Mouse (Mus musculus): ENCODE measurements at regions not wholly inside any gene's neighbourhood (a gene's known extent, or its start where the extent isn't known, plus 50 kb on each side); places are given as distances from the start of the nearest gene placed in this dataset.

- TF ChIP-seq CTCF (IDR thresholded peaks at IDR 0.05; ENCODE audit: low read depth, low read length), result no peak
- TF ChIP-seq POLR2A (IDR thresholded peaks at IDR 0.05; ENCODE audit: borderline replicate concordance, low read depth, low read length), result no peak
Measured at GRCm38 (mm10) chr15:33824826-33825225, 532.8 kb downstream of the 9430069I07Rik start.

GRCm38 (mm10) chr15:33780960-33781359 is 576.7 kb downstream of the 9430069I07Rik start:
- Histone ChIP-seq H3K4me3 (ENCODE audit: insufficient read depth, low read length) (no peak overlapping the region), H3K4me1 (ENCODE audit: control insufficient read depth, insufficient read depth, low read length) (no peaks in the 10 kb centered on the region), H3K27ac (ENCODE audit: insufficient read depth, low read depth, low read length) (no peak overlapping the region)
- no peak for TF ChIP-seq POLR2A (IDR thresholded peaks at IDR 0.05; ENCODE audit: borderline replicate concordance, low read depth, low read length)
- no peak for TF ChIP-seq CTCF (IDR thresholded peaks at IDR 0.05; ENCODE audit: low read depth, low read length)

More at GRCm38 (mm10) chr15:33824826-33825225, 532.8 kb downstream of the 9430069I07Rik start:
- Histone ChIP-seq H3K4me3 (ENCODE audit: insufficient read depth, low read length) (no peak overlapping the region), H3K27ac (ENCODE audit: insufficient read depth, low read depth, low read length) (no peak overlapping the region), H3K4me1 (ENCODE audit: control insufficient read depth, insufficient read depth, low read length) (no peaks in the 10 kb centered on the region)

DNA sequence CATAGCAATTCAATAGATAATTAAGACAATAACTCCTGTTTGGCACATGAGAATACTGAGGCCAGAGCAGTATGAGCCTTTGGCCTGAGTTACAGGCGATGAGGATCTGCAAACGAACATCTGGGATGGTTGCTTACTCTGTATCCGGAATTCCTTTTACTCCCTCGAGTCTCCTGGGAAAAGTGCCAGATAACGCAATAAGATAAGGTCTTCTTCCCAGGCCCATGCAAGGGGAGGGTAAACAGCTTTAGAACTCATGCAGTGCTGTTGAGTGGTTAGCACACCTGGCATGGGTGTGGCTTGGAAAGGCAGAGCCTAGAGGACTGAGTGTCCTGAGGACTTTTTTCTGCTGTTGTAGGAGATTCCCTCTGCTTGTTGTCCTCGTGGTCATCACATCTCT is 598.2 kb downstream of the 9430069I07Rik start:
- H3K4me1 ChIP-seq (ENCODE audit: control insufficient read depth, insufficient read depth, low read length), result no peaks in the 10 kb centered on the region
- H3K4me3 ChIP-seq (ENCODE audit: insufficient read depth, low read length), result no peak overlapping the region
- H3K27ac ChIP-seq (ENCODE audit: insufficient read depth, low read depth, low read length), result no peak overlapping the region
- TF ChIP-seq POLR2A (IDR thresholded peaks at IDR 0.05; ENCODE audit: borderline replicate concordance, low read depth, low read length), result no peak
- no peak for TF ChIP-seq CTCF (IDR thresholded peaks at IDR 0.05; ENCODE audit: low read depth, low read length)

- H3K4me1 ChIP-seq (ENCODE audit: control insufficient read depth, insufficient read depth, low read length), result no peaks in the 10 kb centered on the region
- H3K27ac ChIP-seq (ENCODE audit: insufficient read depth, low read depth, low read length), result no peak overlapping the region
- no peak overlapping the region for H3K4me3 ChIP-seq (ENCODE audit: insufficient read depth, low read length)
- no peak for TF ChIP-seq CTCF (IDR thresholded peaks at IDR 0.05; ENCODE audit: low read depth, low read length)
- TF ChIP-seq POLR2A (IDR thresholded peaks at IDR 0.05; ENCODE audit: borderline replicate concordance, low read depth, low read length), result no peak
Measured at GRCm38 (mm10) chr15:33758771-33759170, 598.9 kb downstream of the 9430069I07Rik start.
